Comparison of ENCODE assay signal across 25 mouse cellular contexts in the genomic region with DNA sequence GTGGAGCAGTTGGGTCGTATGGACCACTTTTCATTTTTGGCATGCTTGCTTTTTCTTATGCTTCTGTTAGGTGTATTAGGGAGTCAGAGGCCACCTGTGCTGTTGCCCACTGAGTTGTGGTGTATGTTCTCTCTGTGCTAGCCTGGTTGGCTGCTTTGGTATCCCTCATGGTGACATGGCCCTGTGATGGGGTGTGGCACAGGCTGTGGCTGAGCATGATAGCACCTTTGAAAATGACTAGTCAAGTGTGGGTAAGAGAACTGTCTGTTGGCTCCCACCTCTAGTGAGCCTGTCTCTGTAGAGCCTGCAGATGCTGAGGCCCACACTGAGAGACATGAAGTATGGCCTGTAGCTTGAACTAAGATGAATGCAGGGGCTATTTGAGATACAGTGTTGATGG. TPM values are rescaled to one million over a fixed set of nuclear protein-coding genes. Genes with fewer than 3 reads are reported as not detected.
A peak's percentile ranks its signal among the peaks of the same experiment; 100 is the strongest.
DNase-seq lines count a peak whose midpoint lies in the region; ATAC-seq and TF ChIP-seq lines count a peak whose summit lies in the region.
"Had no signal": no experiment of that assay in that cellular context is flagged by ENCODE, and none has a peak within 500 bp of the region (broad histone marks: within the 10 kb centered on the region; RNA-seq: fewer than 3 reads in every experiment).

No protein-coding gene starts in this region.

- no peak for TF ChIP-seq CTCF in liver, embryonic 14.5 days (IDR thresholded peaks at IDR 0.05; ENCODE audit: low read depth)

- H3K4me2 ChIP-seq in liver, embryonic 14.5 days (ENCODE audit: low read depth) = no peak overlapping the region
- H3K4me2 ChIP-seq: embryonic facial prominence, embryonic 12.5 days; forebrain, embryonic 12.5 days; heart, embryonic 12.5 days; hindbrain, embryonic 12.5 days had no signal

- no peak overlapping the region for H3K9ac ChIP-seq in liver, embryonic 14.5 days (replicated peaks)
- H3K9ac ChIP-seq: embryonic facial prominence, embryonic 12.5 days; forebrain, embryonic 12.5 days; heart, embryonic 12.5 days; hindbrain, embryonic 12.5 days had no signal

- H3K4me1 ChIP-seq in liver, embryonic 14.5 days (replicated peaks; ENCODE audit: control insufficient read depth in 2 of 2, insufficient read depth in 2 of 2, low read length in 1 of 2) = peaks cover 0 to 7% of the 10 kb centered on the region in 2 experiments; a peak in 2 of 4 replicates
- H3K4me1 ChIP-seq: embryonic facial prominence, embryonic 12.5 days; forebrain, embryonic 12.5 days; heart, embryonic 12.5 days; hindbrain, embryonic 12.5 days had no signal

- intact Hi-C loops in heart, postnatal 10 days (cut with DNase I) = no loop called here

- peak; percentile 73 for DNase-seq in heart, adult 11 months
- no peak for DNase-seq in heart, postnatal 10 days
- DNase-seq in liver = peak; percentile 67
- DNase-seq in liver, embryonic 14.5 days (ENCODE audit: low read depth in 3 of 3, low spot score in 3 of 3) = peak; percentile 23 to 38 (median 35)
- no peak for DNase-seq in kidney, postnatal 25 days
- no peak for DNase-seq in cerebellum, postnatal 25 days
- DNase-seq in layer of hippocampus, postnatal 14 days (ENCODE audit: low spot score in 2 of 2) = no peak
- DNase-seq: adrenal gland, adult 8-10 months; B cell, adult 2 months; cerebellum, adult 2 months; cerebellum, postnatal 14 days; gastrocnemius, postnatal 10 days; heart, postnatal 36 days had no signal

- no peak overlapping the region for H3K4me3 ChIP-seq in liver, embryonic 14.5 days (ENCODE audit: insufficient read depth in 1 of 2, low read depth in 2 of 2, low read length in 2 of 2)
- H3K4me3 ChIP-seq: embryonic facial prominence, embryonic 12.5 days; forebrain, embryonic 12.5 days; heart, embryonic 12.5 days; hindbrain, embryonic 12.5 days had no signal

- peak overlapping the region; percentile 36; the same call in 1 of the 2 replicates for H3K27ac ChIP-seq in liver, embryonic 14.5 days
- H3K27ac ChIP-seq: embryonic facial prominence, embryonic 12.5 days; forebrain, embryonic 12.5 days; hindbrain, embryonic 12.5 days had no signal

- 74% methylated on average over 1 of the region's 1 CpGs for WGBS in liver, embryonic 14.5 days (ENCODE audit: insufficient replicate concordance)

- no peaks in the 10 kb centered on the region for H3K9me3 ChIP-seq in liver, embryonic 14.5 days (ENCODE audit: control insufficient read depth, low read length)
- H3K9me3 ChIP-seq: embryonic facial prominence, embryonic 12.5 days; forebrain, embryonic 12.5 days; G1E; heart, embryonic 12.5 days; hindbrain, embryonic 12.5 days had no signal

- ATAC-seq in liver, embryonic 14.5 days (ENCODE audit: insufficient read depth) = peak; percentile 92
- peak; percentile 37; the same call in 1 of the 2 replicates for ATAC-seq in megakaryocyte-erythroid progenitor cell, adult 5-6 weeks (replicated peaks; ENCODE audit: low FRiP score, low TSS enrichment, poor library complexity, severe bottlenecking)
- ATAC-seq: CD4-positive, CD25-positive, alpha-beta regulatory T cell, adult 4 months; forebrain, embryonic 16.5 days; hindbrain, embryonic 16.5 days had no signal

- TF ChIP-seq EP300 in liver, embryonic 14.5 days (IDR thresholded peaks at IDR 0.05; ENCODE audit: low read depth) = peak; percentile 43; the same call in 1 of the 2 replicates

- H3K27me3 ChIP-seq in liver, embryonic 14.5 days (ENCODE audit: control insufficient read depth, insufficient read depth, low read length) = no peaks in the 10 kb centered on the region
- H3K27me3 ChIP-seq: embryonic facial prominence, embryonic 12.5 days; heart, embryonic 12.5 days; hindbrain, embryonic 12.5 days had no signal

- peaks cover 2% of the 10 kb centered on the region; the same call in 1 of the 2 replicates for H3K36me3 ChIP-seq in liver, embryonic 14.5 days (replicated peaks; ENCODE audit: control insufficient read depth, insufficient read depth, low read depth)

RNA-seq across cellular contexts. Expression of a gene that starts 21.0 kb away (rescaled TPM):
- total RNA-seq in heart, postnatal 10 days (2021) = 10 to 100 TPM; 10.1 to 10.8 TPM
- polyA plus RNA-seq in liver, embryonic 14.5 days (2012; rRNA removed) = 1.6 and 2.8 TPM in 2 replicates
- 5.0 and 5.9 TPM in 2 replicates for polyA plus RNA-seq in liver, embryonic 14.5 days (2014; fragmentation: Nextera tagmentation; extraction: Ambion mirVana)
- total RNA-seq in megakaryocyte-erythroid progenitor cell, adult 5-6 weeks (2014; fragmentation: Nextera tagmentation) = 9.3 and 9.6 TPM in 2 replicates
- total RNA-seq in megakaryocyte-erythroid progenitor cell, adult 5-6 weeks (2017) = 5.7 and 8.9 TPM in 2 replicates
- total RNA-seq in layer of hippocampus, postnatal 14 days (2021) = 10 to 100 TPM; 26.2 to 27.3 TPM

RNA-seq across cellular contexts. Expression of a gene that starts 32.8 kb away (rescaled TPM):
- total RNA-seq in heart, postnatal 10 days (2021) = not detected
- polyA plus RNA-seq in liver, embryonic 14.5 days (2012; rRNA removed) = 0.04 TPM in 1 of 2 replicates, not detected in the other
- polyA plus RNA-seq in liver, embryonic 14.5 days (2014; fragmentation: Nextera tagmentation; extraction: Ambion mirVana) = 0.13 TPM in 1 of 2 replicates, not detected in the other
- not detected in 2 replicates for total RNA-seq in megakaryocyte-erythroid progenitor cell, adult 5-6 weeks (2014; fragmentation: Nextera tagmentation)
- not detected in 2 replicates for total RNA-seq in megakaryocyte-erythroid progenitor cell, adult 5-6 weeks (2017)
- total RNA-seq in layer of hippocampus, postnatal 14 days (2021) = not detected
- total RNA-seq: adrenal gland, adult 8-10 months; adrenal gland, postnatal 4 days; G1E; gastrocnemius, postnatal 10 days; gastrocnemius, postnatal 4 days; heart, adult 8-10 months; heart, postnatal 36 days had no signal
- polyA plus RNA-seq: CD4-positive, CD25-positive, alpha-beta regulatory T cell, adult 4 months; forebrain, embryonic 12.5 days; G1E; heart, embryonic 12.5 days had no signal

Comparison
In these comparisons a context has a peak if more than half of its experiments do, and no peak if none do; other contexts are left out.
1. DNase-seq: peak in heart, adult 11 months (single experiment), liver (single experiment) and liver, embryonic 14.5 days (3 of 3); none in heart, postnatal 10 days (0 of 2), kidney, postnatal 25 days (0 of 2), cerebellum, postnatal 25 days (0 of 2) and layer of hippocampus, postnatal 14 days (0 of 2).